Mouse (Mus musculus): ENCODE data around the gene Efnb3. TPM values are rescaled to one million over a fixed set of nuclear protein-coding genes. Genes with fewer than 3 reads are reported as not detected.

Efnb3 gene
- total and polyA plus RNA-seq, 3 experiments = 0.27 to 0.68 (median 0.56) TPM

- Histone ChIP-seq H3K27me3 (ENCODE audit: insufficient read depth, low read length) (peaks cover 10% of the 10 kb centered on the region), H3K9me3 (replicated peaks) (no peaks in the 10 kb centered on the region), H3K4me1 (ENCODE audit: insufficient read depth, low read depth, low read length) (peaks cover 11% of the 10 kb centered on the region), H3K36me3 (replicated peaks) (no peaks in the 10 kb centered on the region), H3K4me3 (ENCODE audit: low read depth, low read length) (no peak overlapping the region)
- ATAC-seq (ENCODE audit: extremely low read depth, insufficient number of reproducible peaks, low FRiP score, poor library complexity, severe bottlenecking) = no peak
- DNase-seq (ENCODE audit: low spot score) = no peak
- no peak for TF ChIP-seq CTCF (IDR thresholded peaks at IDR 0.05; ENCODE audit: low read depth, low read length)
Measured at GRCm38 (mm10) chr11:69527098-69528030, 32.6 kb downstream of the Efnb3 start.

GRCm38 (mm10) chr11:69526631-69527030 lies 33.4 kb downstream of the Efnb3 start:
- no peaks in the 10 kb centered on the region for H3K9me3 ChIP-seq (replicated peaks)
- TF ChIP-seq CTCF (IDR thresholded peaks at IDR 0.05; ENCODE audit: low read depth, low read length) = no peak
- no peak for TF ChIP-seq GATA2 (IDR thresholded peaks at IDR 0.05; ENCODE audit: borderline replicate concordance, low read depth, low read length)
- no peak for TF ChIP-seq POLR2AphosphoS5 (IDR thresholded peaks at IDR 0.05; ENCODE audit: insufficient replicate concordance, low read depth, low read length)
- TF ChIP-seq GATA1 (IDR thresholded peaks at IDR 0.05; ENCODE audit: borderline replicate concordance, low read length) = no peak
- TF ChIP-seq TAL1 (conservative IDR thresholded peaks at IDR 0.05; ENCODE audit: low read depth, low read length) = no peak
- no peak for ATAC-seq (ENCODE audit: extremely low read depth, insufficient number of reproducible peaks, low FRiP score, poor library complexity, severe bottlenecking)

GRCm38 (mm10) chr11:69525661-69526060 lies 34.3 kb downstream of the Efnb3 start:
- ATAC-seq (ENCODE audit: extremely low read depth, insufficient number of reproducible peaks, low FRiP score, poor library complexity, severe bottlenecking) (no peak), DNase-seq (ENCODE audit: low spot score) (no peak)
- no peak for TF ChIP-seq CTCF (IDR thresholded peaks at IDR 0.05; ENCODE audit: low read depth, low read length)
- no peak for TF ChIP-seq POLR2AphosphoS5 (IDR thresholded peaks at IDR 0.05; ENCODE audit: insufficient replicate concordance, low read depth, low read length)
- no peak for TF ChIP-seq GATA1 (IDR thresholded peaks at IDR 0.05; ENCODE audit: borderline replicate concordance, low read length)
- no peak for TF ChIP-seq GATA2 (IDR thresholded peaks at IDR 0.05; ENCODE audit: borderline replicate concordance, low read depth, low read length)
- TF ChIP-seq TAL1 (conservative IDR thresholded peaks at IDR 0.05; ENCODE audit: low read depth, low read length) = no peak
- Histone ChIP-seq H3K4me3 (ENCODE audit: low read depth, low read length) (no peak overlapping the region), H3K27me3 (ENCODE audit: insufficient read depth, low read length) (peaks cover 10% of the 10 kb centered on the region), H3K9me3 (replicated peaks) (no peaks in the 10 kb centered on the region), H3K36me3 (replicated peaks) (no peaks in the 10 kb centered on the region), H3K4me1 (ENCODE audit: insufficient read depth, low read depth, low read length) (peaks cover 29% of the 10 kb centered on the region)

More at GRCm38 (mm10) chr11:69526631-69527030, 33.4 kb downstream of the Efnb3 start:
- no peak for DNase-seq (ENCODE audit: low spot score)
- H3K27me3 ChIP-seq (ENCODE audit: insufficient read depth, low read length) = peaks cover 10% of the 10 kb centered on the region
- no peaks in the 10 kb centered on the region for H3K36me3 ChIP-seq (replicated peaks)
- no peak overlapping the region for H3K4me3 ChIP-seq (ENCODE audit: low read depth, low read length)
- H3K4me1 ChIP-seq (ENCODE audit: insufficient read depth, low read depth, low read length) = peaks cover 19% of the 10 kb centered on the region

- H3K4me1 ChIP-seq (ENCODE audit: insufficient read depth, low read depth, low read length) = peaks cover 35% of the 10 kb centered on the region
- no peaks in the 10 kb centered on the region for H3K27me3 ChIP-seq (ENCODE audit: insufficient read depth, low read length)
- no peak for TF ChIP-seq CTCF (IDR thresholded peaks at IDR 0.05; ENCODE audit: low read depth, low read length)
- TF ChIP-seq TAL1 (conservative IDR thresholded peaks at IDR 0.05; ENCODE audit: low read depth, low read length) = no peak
- H3K9me3 ChIP-seq (replicated peaks) = no peaks in the 10 kb centered on the region
- no peak for ATAC-seq (ENCODE audit: extremely low read depth, insufficient number of reproducible peaks, low FRiP score, poor library complexity, severe bottlenecking)
- no peak overlapping the region for H3K4me3 ChIP-seq (ENCODE audit: low read depth, low read length)
- no peaks in the 10 kb centered on the region for H3K36me3 ChIP-seq (replicated peaks)
- DNase-seq (ENCODE audit: low spot score) = no peak
Measured at GRCm38 (mm10) chr11:69523651-69524050, 36.4 kb downstream of the Efnb3 start.

GRCm38 (mm10) chr11:69521526-69522149 lies 38.4 kb downstream of the Efnb3 start:
- peaks cover 10% of the 10 kb centered on the region; the same call in 1 of the 2 replicates for H3K27me3 ChIP-seq (ENCODE audit: insufficient read depth, low read length)
- ATAC-seq (ENCODE audit: extremely low read depth, insufficient number of reproducible peaks, low FRiP score, poor library complexity, severe bottlenecking) = peak; percentile 85

GRCm38 (mm10) chr11:69519976-69520375 lies 40.0 kb downstream of the Efnb3 start:
- H3K27me3 ChIP-seq (ENCODE audit: insufficient read depth, low read length) = peaks cover 25% of the 10 kb centered on the region
- DNase-seq (ENCODE audit: low spot score) = no peak
- no peaks in the 10 kb centered on the region for H3K36me3 ChIP-seq (replicated peaks)
- H3K4me1 ChIP-seq (ENCODE audit: insufficient read depth, low read depth, low read length) = peaks cover 54% of the 10 kb centered on the region
- H3K9me3 ChIP-seq (replicated peaks) = no peaks in the 10 kb centered on the region
- TF ChIP-seq CTCF (IDR thresholded peaks at IDR 0.05; ENCODE audit: low read depth, low read length) (no peak), TAL1 (conservative IDR thresholded peaks at IDR 0.05; ENCODE audit: low read depth, low read length) (no peak), POLR2AphosphoS5 (IDR thresholded peaks at IDR 0.05; ENCODE audit: insufficient replicate concordance, low read depth, low read length) (no peak), GATA2 (IDR thresholded peaks at IDR 0.05; ENCODE audit: borderline replicate concordance, low read depth, low read length) (no peak)
- no peak for ATAC-seq (ENCODE audit: extremely low read depth, insufficient number of reproducible peaks, low FRiP score, poor library complexity, severe bottlenecking)
- no peak overlapping the region for H3K4me3 ChIP-seq (ENCODE audit: low read depth, low read length)

More at GRCm38 (mm10) chr11:69521526-69522149, 38.4 kb downstream of the Efnb3 start:
- TF ChIP-seq TAL1 (conservative IDR thresholded peaks at IDR 0.05; ENCODE audit: low read depth, low read length) (peak; percentile 51), POLR2AphosphoS5 (IDR thresholded peaks at IDR 0.05; ENCODE audit: insufficient replicate concordance, low read depth, low read length) (no peak)
- H3K4me1 ChIP-seq (ENCODE audit: insufficient read depth, low read depth, low read length) = peaks cover 45% of the 10 kb centered on the region
- peak overlapping the region; percentile 18; the same call in 1 of the 2 replicates for H3K4me3 ChIP-seq (ENCODE audit: low read depth, low read length)
- H3K9me3 ChIP-seq (replicated peaks) = no peaks in the 10 kb centered on the region
- DNase-seq (ENCODE audit: low spot score) = peak; percentile 46
- no peaks in the 10 kb centered on the region for H3K36me3 ChIP-seq (replicated peaks)
